Mouse (Mus musculus) adrenal gland, postnatal 10 days (tissue): ENCODE results near the gene Arhgef25. TPM values are rescaled to one million over a fixed set of nuclear protein-coding genes. Genes with fewer than 3 reads are reported as not detected.
"Not testable (repeated sequence)": the region's sequence is repeated elsewhere in the genome, so short reads cannot be mapped to it uniquely, and the experiment has no call there.

Source experiments
- DNase-seq: peaks from one replicate; pipeline ENCODE4 v3.0.0; 2021; ENCODE audit warnings: mixed read lengths
- total RNA-seq, 2 experiments: library from RNA; stranded (reverse); gene quantifications; 2 replicates each; pipeline ENCODE4 v1.2.3; 2021

Arhgef25 gene
- total RNA-seq, 2 experiments from 2014 or later, result 18.1 to 26.5 TPM

GRCm38 (mm10) chr10:127138328-127139141, 51.3 kb downstream of the Arhgef25 start:
- no peak for DNase-seq

- no peak for DNase-seq
These were observed 52.0 kb downstream of the Arhgef25 start for GRCm38 (mm10) chr10:127137896-127138295.

- DNase-seq, result no peak
These were observed 53.4 kb downstream of the Arhgef25 start for GRCm38 (mm10) chr10:127136510-127136909.

- DNase-seq, result no peak
These were observed 54.6 kb downstream of the Arhgef25 start for GRCm38 (mm10) chr10:127135118-127135836.

- DNase-seq, result not testable (repeated sequence)
These were observed 55.4 kb downstream of the Arhgef25 start for GRCm38 (mm10) chr10:127134394-127135035.

Other genes starting within 250 kb of the Arhgef25 start
- gene Ctdsp2, start 211.4 kb downstream of the Arhgef25 start, total RNA-seq, result 100 to 1,000 TPM; 137 to 168 TPM
- 1 to 10 TPM in 1 of 2 experiments, under 1 TPM in 1; 0.72 to 2.1 TPM for gene Avil, start 189.4 kb downstream of the Arhgef25 start, total RNA-seq
- gene Tsfm, start 159.2 kb downstream of the Arhgef25 start, total RNA-seq, result 10 to 100 TPM; 74.9 to 76.1 TPM
- gene Mettl1, start 148.7 kb downstream of the Arhgef25 start, total RNA-seq, result 10 to 100 TPM; 14.9 to 17.6 TPM
- under 1 TPM; 0.24 to 0.42 TPM for gene Eef1akmt3, start 148.6 kb downstream of the Arhgef25 start, total RNA-seq
- gene Cyp27b1, start 141.8 kb downstream of the Arhgef25 start, total RNA-seq, result under 1 TPM; 0.27 to 0.30 TPM
- gene March9, start 129.9 kb downstream of the Arhgef25 start, total RNA-seq, result 1 to 10 TPM; 6.5 to 6.9 TPM
- gene Cdk4, start 126.5 kb downstream of the Arhgef25 start, total RNA-seq, result 100 to 1,000 TPM; 267 to 302 TPM
- 10 to 100 TPM; 81.7 to 94.3 TPM for gene Tspan31, start 119.8 kb downstream of the Arhgef25 start, total RNA-seq
- gene Agap2, start 114.8 kb downstream of the Arhgef25 start, total RNA-seq, result 1 to 10 TPM; 5.7 to 6.2 TPM
- 10 to 100 TPM; 82.0 to 88.6 TPM for gene Os9, start 69.0 kb downstream of the Arhgef25 start, total RNA-seq
- gene B4galnt1, start 24.9 kb downstream of the Arhgef25 start, total RNA-seq, result 10 to 100 TPM; 12.7 to 16.3 TPM
- gene Slc26a10, start 9.4 kb downstream of the Arhgef25 start, total RNA-seq, result 10 to 100 TPM in 1 of 2 experiments, 1 to 10 TPM in 1; 7.4 to 13.7 TPM
- gene Dtx3, start 5.6 kb upstream of the Arhgef25 start, total RNA-seq, result 10 to 100 TPM; 48.3 to 69.4 TPM
- 10 to 100 TPM; 27.7 to 30.9 TPM for gene Pip4k2c, start 21.5 kb upstream of the Arhgef25 start, total RNA-seq
- 10 to 100 TPM in 1 of 2 experiments, 1 to 10 TPM in 1; 7.4 to 16.9 TPM for gene Kif5a, start 73.3 kb upstream of the Arhgef25 start, total RNA-seq
- gene Dctn2, start 76.3 kb upstream of the Arhgef25 start, total RNA-seq, result 100 to 1,000 TPM; 151 to 164 TPM
- gene Mbd6, start 98.9 kb upstream of the Arhgef25 start, total RNA-seq, result 10 to 100 TPM; 42.9 to 66.4 TPM
- 10 to 100 TPM; 82.6 to 86.3 TPM for gene Mars, start 121.7 kb upstream of the Arhgef25 start, total RNA-seq
- 1 to 10 TPM; 6.5 to 6.6 TPM for gene Arhgap9, start 131.9 kb upstream of the Arhgef25 start, total RNA-seq
- gene Gli1, start 151.9 kb upstream of the Arhgef25 start, total RNA-seq, result 1 to 10 TPM; 5.2 to 5.6 TPM
- gene Inhbe, start 164.3 kb upstream of the Arhgef25 start, total RNA-seq, result 1 to 10 TPM; 1.2 to 6.6 TPM
- gene Inhbc, start 180.3 kb upstream of the Arhgef25 start, total RNA-seq, result 10 to 100 TPM; 10.9 to 22.9 TPM
- gene R3hdm2, start 190.2 kb upstream of the Arhgef25 start, total RNA-seq, result 100 to 1,000 TPM; 119 to 123 TPM